8 mouse cellular contexts compared by ENCODE assay signal in genomic region chr1:172525027-172525764, GRCm38 (mm10). TPM values are rescaled to one million over a fixed set of nuclear protein-coding genes. Genes with fewer than 3 reads are reported as not detected.
DNase-seq lines count a peak whose midpoint lies in the region; ATAC-seq and TF ChIP-seq lines count a peak whose summit lies in the region.

No protein-coding gene starts in this region.

- H3K27me3 ChIP-seq in heart, embryonic 14.5 days (ENCODE audit: control insufficient read depth, insufficient read depth, low read length): peaks cover 12% of the 10 kb centered on the region; the same call in 1 of the 2 replicates
- no peaks in the 10 kb centered on the region for H3K27me3 ChIP-seq in kidney, postnatal 0 days (ENCODE audit: insufficient read depth, low read length)
- H3K27me3 ChIP-seq in megakaryocyte, embryonic 14.5 days (replicated peaks): peaks cover 15% of the 10 kb centered on the region

- peak overlapping the region; percentile 88 to 90 for H3K27ac ChIP-seq in heart, embryonic 14.5 days (replicated peaks in 1 of 2; ENCODE audit: control insufficient read depth in 1 of 2, insufficient read depth in 1 of 2, low read depth in 2 of 2, low read length in 2 of 2)
- peak overlapping the region; percentile 14 for H3K27ac ChIP-seq in kidney, postnatal 0 days

- peak overlapping the region; percentile 40; the same call in 1 of the 2 replicates for H3K9ac ChIP-seq in heart, embryonic 14.5 days (ENCODE audit: low read length)
- no peak overlapping the region for H3K9ac ChIP-seq in kidney, postnatal 0 days (ENCODE audit: low read depth, low read length)

- DNase-seq in kidney, adult 11 months: peak; percentile 55
- no peak for DNase-seq in kidney, adult 18-20 months
- DNase-seq in ZHBTc4 (ENCODE audit: low read depth, low spot score): peak; percentile 83
- DNase-seq in kidney, postnatal 0 days (ENCODE audit: low spot score): peak; percentile 75
- no peak for DNase-seq in cerebellum, adult 8-10 months
- no peak for DNase-seq in left cerebral cortex, postnatal 36 days (ENCODE audit: low spot score in 2 of 2)

- no peak overlapping the region for H3K4me3 ChIP-seq in heart, embryonic 14.5 days (ENCODE audit: control insufficient read depth in 1 of 2, insufficient read depth in 1 of 2, low read depth in 1 of 2, low read length in 2 of 2)
- no peak overlapping the region for H3K4me3 ChIP-seq in kidney, postnatal 0 days (replicated peaks; ENCODE audit: low read depth, low read length)
- H3K4me3 ChIP-seq in megakaryocyte, embryonic 14.5 days (replicated peaks): peak overlapping the region; percentile 87

- peaks cover 4% of the 10 kb centered on the region; the same call in 1 of the 2 replicates for H3K9me3 ChIP-seq in heart, embryonic 14.5 days (ENCODE audit: control insufficient read depth, low read length)
- H3K9me3 ChIP-seq in kidney, postnatal 0 days (replicated peaks; ENCODE audit: low read length): no peaks in the 10 kb centered on the region
- H3K9me3 ChIP-seq in megakaryocyte, embryonic 14.5 days: no peaks in the 10 kb centered on the region; the same call in 1 of the 2 replicates

- 47% methylated on average over 15 of the region's 15 CpGs for WGBS in heart, embryonic 14.5 days
- 39% methylated on average over 15 of the region's 15 CpGs for WGBS in kidney, postnatal 0 days

- H3K4me1 ChIP-seq in heart, embryonic 14.5 days (ENCODE audit: control insufficient read depth in 2 of 2, insufficient read depth in 2 of 2, low read length in 2 of 2): peaks cover 15 to 18% of the 10 kb centered on the region in 2 experiments; a peak in 3 of 4 replicates
- peaks cover 12% of the 10 kb centered on the region for H3K4me1 ChIP-seq in kidney, postnatal 0 days (replicated peaks; ENCODE audit: insufficient read depth, low read length)
- peaks cover 79% of the 10 kb centered on the region for H3K4me1 ChIP-seq in megakaryocyte, embryonic 14.5 days

- TF ChIP-seq CTCF in kidney, postnatal 0 days (IDR thresholded peaks at IDR 0.05; ENCODE audit: low read depth): peak; percentile 53

- H3K36me3 ChIP-seq in heart, embryonic 14.5 days (ENCODE audit: control insufficient read depth, insufficient read depth, low read length): no peaks in the 10 kb centered on the region
- H3K36me3 ChIP-seq in kidney, postnatal 0 days (ENCODE audit: insufficient read depth, low read length): no peaks in the 10 kb centered on the region
- H3K36me3 ChIP-seq in megakaryocyte, embryonic 14.5 days (replicated peaks; ENCODE audit: low read length): no peaks in the 10 kb centered on the region

- ATAC-seq in heart, embryonic 14.5 days (ENCODE audit: insufficient number of reproducible peaks, insufficient read depth, low FRiP score, low read depth): peak; percentile 35
- ATAC-seq in kidney, postnatal 0 days (replicated peaks; ENCODE audit: low FRiP score, low read depth): no peak

- peak overlapping the region; percentile 60 for H3K4me2 ChIP-seq in heart, embryonic 14.5 days (ENCODE audit: low read length)
- 0 out of 2 replicates have a peak overlapping the region, but pooled peaks have one; percentile 23 for H3K4me2 ChIP-seq in kidney, postnatal 0 days (ENCODE audit: low read length)

- intact Hi-C loops in left cerebral cortex, postnatal 36 days (cut with DNase I): loop anchor here (5.0 kb wide), 1 partner anchor 872 kb away; no protein-coding TSS in a partner anchor

RNA-seq across cellular contexts. Expression of gene Cfap45, which starts 4.6 kb away (rescaled TPM):
- 2.0 and 2.6 TPM in 2 replicates for polyA plus RNA-seq in heart, embryonic 14.5 days (2014; fragmentation: Nextera tagmentation; extraction: Ambion mirVana)
- 1.1 and 1.3 TPM in 2 replicates for polyA plus RNA-seq in kidney, postnatal 0 days (2015; fragmentation: Nextera tagmentation; extraction: Ambion mirVana)
- 0.93 TPM in 1 of 2 replicates, not detected in the other for polyA plus RNA-seq in megakaryocyte, embryonic 14.5 days (2012; ENCODE audit: insufficient read depth, low replicate concordance)
- 1 to 10 TPM; 3.4 to 4.0 TPM for total RNA-seq in left cerebral cortex, postnatal 36 days (2021)

RNA-seq across cellular contexts. Expression of gene Tagln2, which starts 25.3 kb away (rescaled TPM):
- 187 and 196 TPM in 2 replicates for polyA plus RNA-seq in heart, embryonic 14.5 days (2014; fragmentation: Nextera tagmentation; extraction: Ambion mirVana)
- 225 and 250 TPM in 2 replicates for polyA plus RNA-seq in kidney, postnatal 0 days (2015; fragmentation: Nextera tagmentation; extraction: Ambion mirVana)
- 725 and 2,302 TPM in 2 replicates for polyA plus RNA-seq in megakaryocyte, embryonic 14.5 days (2012; ENCODE audit: insufficient read depth, low replicate concordance)
- total RNA-seq in left cerebral cortex, postnatal 36 days (2021): 10 to 100 TPM in 1 of 2 experiments, 1 to 10 TPM in 1; 10.0 to 11.6 TPM

RNA-seq across cellular contexts. Expression of gene Vsig8, which starts 30.5 kb away (rescaled TPM):
- polyA plus RNA-seq in heart, embryonic 14.5 days (2014; fragmentation: Nextera tagmentation; extraction: Ambion mirVana): 0.22 and 0.23 TPM in 2 replicates
- 1.0 and 1.6 TPM in 2 replicates for polyA plus RNA-seq in kidney, postnatal 0 days (2015; fragmentation: Nextera tagmentation; extraction: Ambion mirVana)
- not detected in 2 replicates for polyA plus RNA-seq in megakaryocyte, embryonic 14.5 days (2012; ENCODE audit: insufficient read depth, low replicate concordance)
- total RNA-seq in left cerebral cortex, postnatal 36 days (2021): under 1 TPM in 1 of 2 experiments, not detected in 1; 0.47 TPM

RNA-seq across cellular contexts. Expression of gene Igsf9, which starts 43.6 kb away (rescaled TPM):
- 2.0 and 5.0 TPM in 2 replicates for polyA plus RNA-seq in heart, embryonic 14.5 days (2014; fragmentation: Nextera tagmentation; extraction: Ambion mirVana)
- polyA plus RNA-seq in kidney, postnatal 0 days (2015; fragmentation: Nextera tagmentation; extraction: Ambion mirVana): 12.5 and 13.3 TPM in 2 replicates
- polyA plus RNA-seq in megakaryocyte, embryonic 14.5 days (2012; ENCODE audit: insufficient read depth, low replicate concordance): 0.41 and 0.68 TPM in 2 replicates
- total RNA-seq in left cerebral cortex, postnatal 36 days (2021): 10 to 100 TPM in 1 of 2 experiments, 1 to 10 TPM in 1; 8.4 to 11.2 TPM

RNA-seq across cellular contexts. Expression of gene Slamf9, which starts 50.0 kb away (rescaled TPM):
- 1.5 and 1.6 TPM in 2 replicates for polyA plus RNA-seq in heart, embryonic 14.5 days (2014; fragmentation: Nextera tagmentation; extraction: Ambion mirVana)
- polyA plus RNA-seq in kidney, postnatal 0 days (2015; fragmentation: Nextera tagmentation; extraction: Ambion mirVana): 1.3 and 2.3 TPM in 2 replicates
- polyA plus RNA-seq in megakaryocyte, embryonic 14.5 days (2012; ENCODE audit: insufficient read depth, low replicate concordance): not detected in 2 replicates
- under 1 TPM; 0.49 to 0.82 TPM for total RNA-seq in left cerebral cortex, postnatal 36 days (2021)

Comparison
In these comparisons a context has a peak if more than half of its experiments do, and no peak if none do; other contexts are left out.
1. DNase-seq: peak in kidney, adult 11 months (single experiment), ZHBTc4 (single experiment) and kidney, postnatal 0 days (single experiment); none in kidney, adult 18-20 months (single experiment), cerebellum, adult 8-10 months (single experiment) and left cerebral cortex, postnatal 36 days (0 of 2).